Mouse (Mus musculus): Measurements from ENCODE around the gene Sgcd.
"Not testable (repeated sequence)": the region's sequence is repeated elsewhere in the genome, so short reads cannot be mapped to it uniquely, and the experiment has no call there.

Gene Sgcd

GRCm38 (mm10) chr11:47777226-47777915 is 211.4 kb downstream of the Sgcd start:
- DNase-seq (ENCODE audit: low spot score in 2 of 2) = no peak

- DNase-seq (ENCODE audit: low spot score in 2 of 2) = no peak
These were observed 212.8 kb downstream of the Sgcd start for GRCm38 (mm10) chr11:47776019-47776418.

- DNase-seq (ENCODE audit: low spot score in 2 of 2) = no peak
These were observed 222.9 kb downstream of the Sgcd start for GRCm38 (mm10) chr11:47765859-47766258.

GRCm38 (mm10) chr11:47763569-47763968 is 225.2 kb downstream of the Sgcd start:
- not testable (repeated sequence) for DNase-seq (ENCODE audit: low spot score in 2 of 2)

GRCm38 (mm10) chr11:47759015-47759414 is 229.8 kb downstream of the Sgcd start:
- DNase-seq (ENCODE audit: low spot score in 2 of 2) = no peak

GRCm38 (mm10) chr11:47742806-47743205 is 246.0 kb downstream of the Sgcd start:
- no peak for DNase-seq (ENCODE audit: low spot score in 2 of 2)

GRCm38 (mm10) chr11:47704930-47705787 is 283.6 kb downstream of the Sgcd start:
- DNase-seq (ENCODE audit: low spot score in 2 of 2) = peak in 1 of 2 experiments; percentile 13

- no peak for DNase-seq (ENCODE audit: low spot score in 2 of 2)
These were observed 293.2 kb downstream of the Sgcd start for GRCm38 (mm10) chr11:47695611-47696010.

- no peak for DNase-seq (ENCODE audit: low spot score in 2 of 2)
These were observed 330.6 kb downstream of the Sgcd start for GRCm38 (mm10) chr11:47658135-47658534.

- DNase-seq (ENCODE audit: low spot score in 2 of 2) = no peak
These were observed 342.9 kb downstream of the Sgcd start for GRCm38 (mm10) chr11:47645911-47646310.

- no peak for DNase-seq (ENCODE audit: low spot score in 2 of 2)
These were observed 347.1 kb downstream of the Sgcd start for GRCm38 (mm10) chr11:47641567-47642259.

- DNase-seq (ENCODE audit: low spot score in 2 of 2) = no peak
These were observed 348.2 kb downstream of the Sgcd start for GRCm38 (mm10) chr11:47640556-47640955.

- DNase-seq (ENCODE audit: low spot score in 2 of 2) = no peak
These were observed 358.6 kb downstream of the Sgcd start for GRCm38 (mm10) chr11:47630186-47630585.

GRCm38 (mm10) chr11:47609892-47610291 is 378.9 kb downstream of the Sgcd start:
- no peak for DNase-seq (ENCODE audit: low spot score in 2 of 2)

- no peak for DNase-seq (ENCODE audit: low spot score in 2 of 2)
These were observed 414.1 kb downstream of the Sgcd start for GRCm38 (mm10) chr11:47574635-47575034.

- DNase-seq (ENCODE audit: low spot score in 2 of 2) = no peak
These were observed 420.3 kb downstream of the Sgcd start for GRCm38 (mm10) chr11:47568488-47568887.

- DNase-seq (ENCODE audit: low spot score in 2 of 2) = no peak
These were observed 422.6 kb downstream of the Sgcd start for GRCm38 (mm10) chr11:47566156-47566555.

GRCm38 (mm10) chr11:47524845-47525244 is 463.9 kb downstream of the Sgcd start:
- DNase-seq (ENCODE audit: low spot score in 2 of 2) = no peak

- peak in 1 of 2 experiments; percentile 4 for DNase-seq (ENCODE audit: low spot score in 2 of 2)
These were observed 480.7 kb downstream of the Sgcd start for GRCm38 (mm10) chr11:47508047-47508446.

- not testable (repeated sequence) for DNase-seq (ENCODE audit: low spot score in 2 of 2)
These were observed 485.5 kb downstream of the Sgcd start for GRCm38 (mm10) chr11:47503236-47503635.

- DNase-seq (ENCODE audit: low spot score in 2 of 2) = peak in 1 of 2 experiments; percentile 5
These were observed 515.1 kb downstream of the Sgcd start for GRCm38 (mm10) chr11:47473493-47474230.

GRCm38 (mm10) chr11:47460700-47461099 is 528.1 kb downstream of the Sgcd start:
- DNase-seq (ENCODE audit: low spot score in 2 of 2) = not testable (repeated sequence)

Measured in frontal cortex, postnatal 14 days (tissue).